Mouse (Mus musculus) thymus, adult 18-20 months (tissue): ENCODE measurements around the gene Il2rb.

Source experiments
- DNase-seq, 2 experiments: peaks; one replicate each; pipeline ENCODE4 v3.0.0; 2022; ENCODE audit warnings: mixed read lengths in 2 of 2

The Il2rb gene

DNA sequence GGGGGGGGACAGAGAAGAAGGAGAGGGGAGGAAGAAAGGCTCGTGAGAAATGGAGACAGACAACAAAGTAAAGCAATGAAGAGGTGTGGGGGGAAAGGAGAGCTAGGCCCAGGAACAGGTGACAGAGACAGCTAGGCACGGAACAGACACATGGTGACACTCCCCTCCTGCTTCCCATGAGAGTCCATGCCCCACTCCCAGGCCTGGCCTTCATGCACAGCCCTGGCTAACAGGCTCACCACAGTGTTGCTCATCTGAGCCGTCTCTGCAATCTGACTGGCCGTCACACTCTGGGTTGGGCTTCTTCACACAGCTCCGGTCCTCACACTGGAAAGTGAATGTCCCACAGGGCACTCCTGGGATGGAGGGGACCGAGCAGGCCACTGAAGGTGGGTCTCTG is 51.2 kb downstream of the Il2rb start:
- no peak for DNase-seq

DNA sequence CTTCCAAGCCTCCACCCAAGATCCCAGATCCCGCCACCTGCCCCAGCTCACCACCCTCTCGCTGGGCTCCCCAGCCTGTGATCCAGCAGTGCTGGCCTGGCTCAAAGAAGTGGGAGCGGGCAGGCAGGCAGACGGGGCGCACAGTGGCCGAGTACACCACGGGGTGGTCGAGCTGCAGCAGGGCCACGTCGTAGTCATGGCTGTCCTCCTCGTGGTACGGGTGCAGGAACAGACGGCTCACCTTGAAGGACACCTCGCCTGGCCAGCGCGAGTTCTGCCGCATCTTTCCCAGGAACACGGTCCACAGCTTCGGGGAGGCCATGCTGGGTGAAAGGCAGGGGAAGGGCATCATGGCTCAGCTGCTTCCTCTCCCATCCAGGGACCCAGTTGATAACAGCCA is 52.8 kb downstream of the Il2rb start:
- DNase-seq: no peak

DNA sequence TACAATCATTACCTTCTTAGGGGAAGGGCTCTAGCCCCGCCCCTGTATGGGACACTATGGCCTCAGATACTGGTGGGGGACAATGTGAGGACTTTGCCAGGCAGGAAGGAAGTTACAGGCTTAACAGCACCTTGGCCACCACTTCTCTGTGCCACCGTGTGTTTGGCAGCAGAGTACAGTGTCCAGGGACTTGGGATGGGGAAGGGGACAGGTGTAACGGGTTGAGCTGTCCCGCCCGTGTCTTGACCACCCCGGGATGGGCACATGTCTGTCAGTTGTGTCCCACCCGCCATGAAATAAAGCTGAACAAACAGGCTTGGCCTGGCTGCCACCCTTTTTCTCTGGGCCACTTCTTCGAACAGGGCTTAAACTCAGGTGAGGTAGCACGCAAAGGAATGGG is 56.1 kb downstream of the Il2rb start:
- no peak for DNase-seq

- no peak for DNase-seq
These were observed 56.6 kb downstream of the Il2rb start for GRCm38 (mm10) chr15:78438505-78438904.

DNA sequence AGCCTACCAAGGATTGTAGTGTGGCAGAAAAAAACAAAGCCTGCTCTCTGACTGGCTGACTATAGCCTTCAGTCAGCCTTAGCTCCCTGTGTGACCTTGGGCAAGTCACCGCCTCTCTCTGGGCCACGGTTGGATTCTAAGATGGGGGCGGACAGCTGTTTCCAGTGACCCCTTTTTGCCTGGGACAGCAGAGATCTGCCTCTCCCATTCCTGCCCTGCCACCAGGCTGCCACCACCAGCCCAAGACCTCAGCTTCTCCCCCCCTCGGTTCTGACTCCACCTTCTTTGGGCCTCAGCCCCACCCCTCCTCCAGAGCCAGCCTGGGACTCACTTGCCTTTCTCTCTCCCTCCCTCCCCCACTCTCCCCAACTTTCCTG is 57.1 kb downstream of the Il2rb start:
- DNase-seq: no peak

- no peak for DNase-seq
These were observed 57.6 kb downstream of the Il2rb start for GRCm38 (mm10) chr15:78437237-78438017.

- DNase-seq: no peak
These were observed 58.5 kb downstream of the Il2rb start for GRCm38 (mm10) chr15:78436380-78437192.

DNA sequence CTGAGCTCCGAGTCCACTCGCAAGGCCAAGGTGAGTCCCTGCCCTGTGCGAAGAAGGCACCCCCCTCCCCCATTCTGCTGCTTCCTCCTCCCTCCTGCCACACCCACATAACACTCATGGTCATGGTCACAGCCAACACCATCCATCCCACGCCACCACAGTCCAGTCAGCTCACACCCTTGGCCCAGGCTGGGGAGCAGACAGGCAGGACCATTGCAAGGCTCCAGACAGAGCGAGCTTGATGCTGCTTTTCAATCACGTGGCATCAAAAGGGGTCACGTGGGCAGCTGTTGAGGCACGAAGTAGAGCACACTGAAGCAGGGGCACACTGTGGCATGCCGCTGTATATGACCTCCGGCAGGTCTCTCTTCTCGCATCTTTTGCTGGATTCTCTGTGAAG is 59.4 kb downstream of the Il2rb start:
- no peak for DNase-seq

GRCm38 (mm10) chr15:78434896-78435520 is 60.1 kb downstream of the Il2rb start:
- DNase-seq: no peak

DNA sequence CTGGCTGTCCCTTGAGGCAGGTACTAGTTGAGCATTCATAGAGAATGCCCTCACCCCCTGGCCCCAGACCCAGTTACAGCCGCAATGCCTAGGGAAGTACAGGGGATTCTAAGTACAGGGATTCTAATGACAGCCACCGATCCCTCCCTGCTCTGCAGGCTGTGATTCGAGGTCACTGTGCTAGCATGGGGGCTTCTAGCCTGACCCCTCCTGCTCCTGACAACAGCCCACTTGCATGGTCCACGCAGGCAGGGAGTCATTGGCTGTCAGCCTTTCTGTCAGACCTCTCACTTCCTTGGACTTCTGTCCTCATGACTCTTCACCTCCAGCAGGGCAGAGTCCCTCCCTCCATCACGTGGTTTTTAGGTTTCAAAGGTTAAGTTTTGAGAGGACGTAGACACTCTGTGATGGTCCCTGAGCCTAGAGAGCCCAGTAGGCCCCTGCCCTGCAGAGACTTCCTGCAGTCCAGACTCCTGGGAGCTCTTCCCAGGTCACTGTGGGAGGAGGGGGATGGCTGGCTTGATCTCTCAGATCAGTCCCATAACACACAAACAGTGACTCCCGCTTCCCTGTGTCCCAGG is 63.4 kb downstream of the Il2rb start:
- no peak for DNase-seq

DNA sequence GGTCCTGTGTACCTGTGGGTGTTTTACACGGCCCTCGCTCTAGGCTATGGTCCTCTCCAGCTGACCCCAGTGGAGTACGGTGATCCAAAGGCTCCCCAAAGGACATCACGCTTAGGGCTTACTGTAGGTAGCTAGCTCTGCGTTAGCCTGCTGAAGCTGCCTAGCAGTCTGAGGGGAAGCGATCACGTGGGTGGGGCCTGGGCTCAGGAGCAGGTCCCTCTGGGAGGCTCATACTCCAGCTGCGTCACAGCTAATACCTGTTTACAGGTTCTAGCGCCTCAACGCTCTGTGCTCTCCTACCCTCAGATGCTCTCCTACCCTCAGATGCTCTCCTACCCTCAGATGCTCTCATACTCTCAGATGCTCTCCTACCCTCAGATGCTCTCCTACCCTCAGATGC is 64.2 kb downstream of the Il2rb start:
- no peak for DNase-seq

DNA sequence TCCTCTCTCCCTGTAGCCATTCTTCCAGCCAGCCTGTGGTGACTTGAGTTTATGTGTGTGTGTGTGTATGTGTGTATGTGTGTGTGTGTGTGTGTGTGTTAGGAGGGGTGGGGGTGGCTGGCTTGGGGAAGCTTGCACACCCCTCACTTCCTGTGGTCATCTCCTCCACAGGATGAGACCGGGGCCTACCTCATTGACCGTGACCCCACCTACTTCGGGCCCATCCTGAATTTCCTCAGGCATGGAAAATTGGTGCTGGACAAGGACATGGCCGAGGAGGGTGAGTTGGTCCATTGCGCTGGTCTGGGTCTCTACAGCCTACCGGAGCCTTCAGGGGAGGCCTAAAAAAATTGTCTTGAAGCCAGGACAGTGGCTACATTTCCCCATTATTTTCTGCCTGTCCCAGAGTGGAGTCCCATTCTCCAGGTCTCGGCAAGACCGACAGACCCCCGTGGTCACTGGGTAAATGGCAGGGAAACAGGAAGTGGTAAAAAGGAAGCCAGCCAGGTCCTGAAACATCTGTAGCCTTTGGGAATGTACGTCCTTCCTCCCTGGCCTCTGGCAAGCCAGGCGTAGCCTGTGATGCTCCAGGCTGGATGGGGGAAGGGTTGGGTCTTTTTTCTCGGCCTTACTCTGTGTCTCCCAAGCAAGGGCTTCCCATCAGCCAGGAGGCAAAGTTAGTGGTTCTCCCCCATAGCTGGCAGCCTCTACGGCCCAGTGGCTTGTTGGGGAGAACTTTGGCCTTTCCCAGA is 65.0 kb downstream of the Il2rb start:
- DNase-seq: no peak
